Mouse (Mus musculus) urinary bladder, postnatal 14 days (tissue): ENCODE data around the gene S100a8.

Experiments used
- DNase-seq: peaks from one replicate; pipeline ENCODE4 v3.0.0; 2021; ENCODE audit warnings: low spot score

S100a8 gene

DNA sequence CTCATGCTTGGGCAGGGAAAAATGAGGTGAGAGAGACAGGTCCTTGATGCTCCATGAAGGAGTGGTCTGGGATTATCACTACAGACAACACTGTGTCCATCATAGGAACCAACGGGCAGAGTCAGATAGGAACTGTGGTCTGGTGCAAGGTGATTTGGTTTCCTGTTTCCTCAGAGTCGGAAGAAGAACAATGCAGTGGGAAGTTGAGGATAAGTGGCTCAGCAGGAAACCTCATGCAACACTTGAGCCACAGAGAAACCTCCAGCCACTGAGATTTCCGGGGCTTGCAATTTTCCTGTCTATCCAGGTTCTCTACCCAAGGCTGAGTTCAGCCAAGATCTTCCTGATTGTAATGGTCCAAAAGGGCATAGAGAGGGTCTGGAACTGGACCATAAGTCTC is 9.9 kb downstream of the S100a8 start:
- DNase-seq = no peak

DNA sequence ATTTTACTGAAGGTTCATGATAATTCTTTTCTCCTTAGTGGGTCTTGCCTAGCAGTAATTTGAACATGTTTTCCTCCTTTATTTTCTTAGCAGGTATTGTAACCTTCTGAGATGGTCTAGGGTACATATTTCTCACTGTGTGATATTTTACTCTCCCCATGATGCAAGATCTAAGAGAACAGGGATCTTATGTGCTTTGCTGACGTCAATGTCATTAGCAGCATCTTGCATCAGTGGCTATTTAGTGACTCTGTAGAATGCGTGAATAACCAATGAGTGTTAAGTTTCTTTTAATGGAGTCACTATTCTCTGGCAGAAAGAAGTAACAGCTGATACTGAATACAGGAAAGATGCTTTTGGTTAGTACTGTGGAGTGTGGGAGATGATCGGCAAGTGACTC is 15.2 kb downstream of the S100a8 start:
- no peak for DNase-seq

DNA sequence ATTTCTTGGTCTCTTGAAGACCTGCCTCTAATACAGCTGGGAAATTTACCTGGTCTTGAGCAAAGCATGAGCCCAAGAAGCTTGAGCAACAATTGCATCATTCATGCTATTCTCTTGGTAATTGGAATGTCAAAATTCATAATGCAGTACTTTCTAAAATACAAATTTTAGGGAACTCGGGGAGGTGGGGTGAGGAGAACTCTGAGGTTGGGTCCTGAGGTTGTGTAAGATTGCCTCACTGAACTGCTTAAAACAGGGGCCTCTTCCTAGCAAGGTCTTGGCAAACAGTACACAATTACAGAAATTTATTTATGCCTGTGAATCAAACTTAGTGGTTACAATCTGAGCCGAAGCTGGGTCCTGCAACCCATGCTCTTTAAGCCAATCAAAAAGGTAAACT is 18.1 kb downstream of the S100a8 start:
- no peak for DNase-seq

DNA sequence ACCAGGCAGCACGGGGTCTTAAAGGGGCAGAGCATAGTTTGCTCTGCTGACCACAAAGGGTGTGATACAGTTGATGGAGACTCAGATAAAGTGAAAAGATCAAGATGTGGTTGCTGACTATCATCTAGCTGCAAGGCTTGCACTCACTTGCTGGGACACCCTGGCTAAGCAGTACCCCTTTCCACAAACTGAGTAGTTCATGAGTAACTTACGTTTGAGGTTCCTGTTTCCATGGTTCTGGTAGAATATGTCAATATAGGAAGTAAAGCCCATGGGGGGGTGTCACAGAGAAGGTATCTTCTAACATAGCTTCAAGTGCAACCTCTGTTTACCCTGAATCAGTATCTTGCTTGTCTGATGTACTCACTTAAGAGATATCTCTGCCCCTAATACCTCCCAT is 24.7 kb downstream of the S100a8 start:
- DNase-seq = no peak

DNA sequence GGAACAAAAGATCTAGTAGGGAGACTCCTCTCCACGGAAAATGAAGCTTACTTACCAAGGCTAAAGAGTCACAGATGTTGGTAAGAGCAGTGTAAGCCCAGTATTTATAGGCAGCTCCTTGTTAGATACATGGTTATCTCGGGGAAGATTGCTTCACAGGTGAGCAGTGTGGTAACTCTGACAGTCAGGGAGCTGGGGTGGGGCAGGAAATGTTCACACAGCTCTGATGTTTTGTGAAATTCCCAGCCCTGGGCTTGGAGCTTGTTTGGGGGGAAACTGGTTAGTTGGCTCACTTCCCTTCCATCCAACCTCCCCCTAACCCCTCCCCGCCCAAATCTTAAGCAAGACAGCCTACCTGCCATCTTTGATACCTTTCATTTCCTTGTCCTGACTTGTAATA is 26.8 kb downstream of the S100a8 start, which contains the start of gene S100a9:
Gene S100a9 (minus strand): TSS at position 109 of the 400 bp plus-strand sequence.
- DNase-seq = no peak

DNA sequence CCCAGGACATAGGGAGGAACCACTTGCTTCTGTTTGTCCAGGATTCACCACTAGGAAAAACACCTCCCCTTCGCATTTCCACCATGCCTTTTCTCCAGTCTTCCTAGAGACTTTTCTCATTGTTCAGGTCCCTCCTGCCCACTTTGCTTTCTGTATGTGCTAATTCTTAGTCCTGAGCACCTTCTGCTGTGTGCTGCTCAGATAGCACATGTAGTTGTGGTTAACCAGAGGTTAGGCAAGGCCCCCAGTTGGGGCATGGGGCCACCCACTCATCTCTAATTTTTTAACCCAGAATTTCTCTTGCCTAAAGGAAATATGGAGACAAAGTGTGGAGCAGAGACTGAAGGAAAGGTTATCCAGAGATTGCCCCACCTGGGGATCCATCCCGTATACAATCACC is 33.5 kb downstream of the S100a8 start:
- no peak for DNase-seq

DNA sequence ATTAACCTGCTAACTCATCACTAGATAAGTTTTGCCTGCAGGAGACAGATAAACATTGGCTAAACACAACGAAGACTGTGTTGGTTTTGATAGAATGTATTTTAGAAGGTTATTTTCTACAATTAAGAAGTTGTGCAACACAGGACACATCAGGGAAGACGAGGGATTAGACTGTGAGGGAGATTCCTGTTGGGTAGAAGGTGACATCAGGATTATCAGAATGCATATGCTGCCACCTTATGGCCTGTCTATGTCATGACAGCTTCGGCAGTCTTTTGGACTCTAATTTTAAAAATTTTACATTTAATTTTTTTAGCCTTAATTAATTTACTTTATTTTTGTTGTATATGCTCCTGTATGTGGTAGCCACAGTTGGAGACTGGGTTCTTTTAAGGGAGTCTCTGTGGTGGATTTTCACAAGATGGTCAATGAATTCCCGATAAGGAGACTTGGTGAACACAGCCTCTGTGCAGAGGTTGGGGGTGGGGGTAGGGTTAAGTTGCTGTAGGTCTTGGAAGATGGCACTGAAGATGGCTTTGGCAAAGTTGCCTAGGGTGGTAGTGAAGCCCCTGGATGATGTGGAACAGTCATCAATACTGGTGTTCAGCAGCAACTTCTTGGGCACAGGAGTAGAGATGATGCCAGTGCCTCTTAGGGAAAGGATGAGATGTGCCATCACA is 39.9 kb downstream of the S100a8 start:
- DNase-seq = peak; percentile 32

DNA sequence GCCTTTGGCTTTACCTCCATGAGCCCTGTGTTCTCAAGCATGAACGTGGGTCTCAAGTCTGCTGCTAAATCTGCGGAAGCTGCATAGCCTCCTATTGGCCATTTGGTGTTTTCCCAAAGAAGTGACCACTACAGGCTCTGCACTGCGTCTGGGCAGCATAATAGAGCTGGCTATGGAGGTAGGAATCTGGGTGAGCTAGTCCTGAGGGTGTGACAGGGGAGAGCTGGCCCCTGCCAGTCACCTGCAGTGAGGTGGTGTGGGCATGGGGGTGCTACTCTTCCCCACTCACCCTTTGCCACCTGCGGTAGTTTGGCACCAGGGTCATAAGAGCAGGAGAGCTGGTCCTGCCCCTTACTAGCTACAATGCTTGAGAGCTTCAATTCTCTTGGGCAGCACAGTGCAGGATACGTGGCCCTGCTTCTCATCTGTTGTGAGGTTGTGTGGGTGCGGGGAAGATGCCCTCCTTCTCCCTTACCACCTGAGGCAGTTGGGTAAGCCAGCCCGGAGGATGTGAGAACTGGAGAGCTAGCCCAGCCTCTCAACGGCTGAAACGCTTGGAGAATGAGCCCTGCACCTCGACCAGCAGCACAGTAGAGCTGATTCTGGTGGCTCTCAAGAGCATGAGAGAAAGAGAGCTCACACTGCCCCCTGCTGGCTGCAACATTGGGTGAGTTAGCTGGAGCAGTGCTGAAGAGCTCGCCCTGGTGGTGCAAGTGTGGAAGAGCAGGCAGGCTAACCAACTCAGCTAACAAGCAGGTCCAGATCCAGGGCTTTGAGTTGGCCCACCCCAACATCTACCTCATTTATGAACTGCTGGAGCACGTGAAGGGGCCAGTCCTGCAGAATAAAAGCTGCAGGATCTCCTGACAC is 41.0 kb downstream of the S100a8 start:
- peak; percentile 92 for DNase-seq
